Mouse (Mus musculus) stomach, postnatal 0 days (tissue): ENCODE data around the gene Timm29.

ENCODE experiments used
- CTCF ChIP-seq: IDR thresholded peaks from 2 replicates; pipeline ENCODE4 v1.5.1; 2016; ENCODE audit warnings: antibody characterized with exemption, low read depth, mild to moderate bottlenecking, moderate library complexity
- EP300 ChIP-seq: optimal IDR thresholded peaks from 2 replicates; pipeline ENCODE3; 2016; ENCODE audit warnings: antibody characterized with exemption

DNA sequence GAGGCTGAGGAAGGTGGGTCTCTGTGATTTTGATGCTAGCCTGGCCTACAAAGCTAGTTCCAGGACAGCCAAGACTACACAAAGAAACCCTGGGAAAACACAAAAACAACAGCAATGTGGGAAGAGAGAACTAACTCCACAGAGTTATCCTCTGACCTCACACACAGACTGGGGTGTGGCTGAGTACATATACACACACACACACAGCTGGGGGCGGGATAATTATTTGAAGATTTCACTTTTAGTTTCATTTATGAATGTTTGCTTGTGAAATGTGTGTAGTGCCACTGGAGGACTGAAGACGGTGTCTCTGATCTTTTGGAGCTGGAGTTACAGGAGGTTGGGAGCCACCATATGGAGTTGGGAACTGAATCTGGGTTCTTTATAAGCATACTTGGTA lies 8.6 kb downstream of the Timm29 start:
- TF ChIP-seq CTCF, result no peak
- TF ChIP-seq EP300, result no peak
